Mouse (Mus musculus) neural tube, embryonic 12.5 days (tissue): ENCODE results near the gene Usp25. TPM values are rescaled to one million over a fixed set of nuclear protein-coding genes. Genes with fewer than 3 reads are reported as not detected.

ENCODE experiments used
- ATAC-seq: fragments of 200-750 bp; cut with Nextera tagmentation; 2 replicates; pipeline ENCODE4 v1.8.0; 2017; ENCODE audit warnings: low read depth, mild to moderate bottlenecking, moderate TSS enrichment, moderate library complexity; ENCODE audit not compliant: low FRiP score
- H3K27ac ChIP-seq: fragments of 300-500 bp; sonication (generic); 2 replicates; pipeline ENCODE4 v1.5.1; 2016
- H3K27me3 ChIP-seq: fragments of 300-500 bp; sonication (generic); replicated peaks from 2 replicates; pipeline ENCODE4 v1.6.1; 2016; ENCODE audit warnings: mild to moderate bottlenecking
- H3K36me3 ChIP-seq: fragments of 300-500 bp; sonication (generic); 2 replicates; pipeline ENCODE4 v1.6.1; 2016; ENCODE audit warnings: mild to moderate bottlenecking
- H3K4me1 ChIP-seq: fragments of 300-500 bp; sonication (generic); 2 replicates; pipeline ENCODE4 v1.6.1; 2016
- H3K4me2 ChIP-seq: fragments of 300-500 bp; sonication (generic); replicated peaks from 2 replicates; pipeline ENCODE4 v1.6.1; 2016; ENCODE audit warnings: mild to moderate bottlenecking
- H3K4me3 ChIP-seq: fragments of 300-500 bp; sonication (generic); 2 replicates; pipeline ENCODE4 v1.5.1; 2016
- H3K9ac ChIP-seq: fragments of 300-500 bp; sonication (generic); 2 replicates; pipeline ENCODE4 v1.6.1; 2016; ENCODE audit warnings: mild to moderate bottlenecking
- H3K9me3 ChIP-seq: fragments of 300-500 bp; sonication (generic); 2 replicates; pipeline ENCODE4 v1.6.1; 2016; ENCODE audit warnings: mild to moderate bottlenecking
- WGBS: fragments of 180-500 bp; shearing (Covaris S2); methylation state at CpG from one replicate; pipeline ENCODE4 v1.1.7; 2016; 5-methylcytosine and 5-hydroxymethylcytosine counted together
- polyA plus RNA-seq: library from polyadenylated mRNA; unstranded; fragments of >200 nt; fragmentation: Nextera tagmentation; extraction: Ambion mirVana; gene quantifications from 2 replicates; pipeline ENCODE4 v1.2.1, GENCODE M21; 2016

The Usp25 gene
- polyA plus RNA-seq, 1 experiment from 2014 or later = 25.6 TPM

- Histone ChIP-seq H3K4me2 (no peak overlapping the region), H3K4me3 (no peak overlapping the region), H3K27ac (no peak overlapping the region), H3K9me3 (no peaks in the 10 kb centered on the region), H3K4me1 (no peaks in the 10 kb centered on the region; the same call in 1 of the 2 replicates), H3K36me3 (0 out of 2 replicates have a peak, but pooled peaks cover 3% of the 10 kb centered on the region), H3K27me3 (no peaks in the 10 kb centered on the region), H3K9ac (no peak overlapping the region)
- no peak for ATAC-seq
- WGBS = 78% methylated on average over 8 of the region's 8 CpGs
These were observed 42.1 kb downstream of the Usp25 start for GRCm38 (mm10) chr16:77055519-77056159.

- Histone ChIP-seq H3K27me3 (no peaks in the 10 kb centered on the region), H3K36me3 (0 out of 2 replicates have a peak, but pooled peaks cover 3% of the 10 kb centered on the region), H3K9me3 (no peaks in the 10 kb centered on the region), H3K4me1 (no peaks in the 10 kb centered on the region; the same call in 1 of the 2 replicates), H3K4me2 (no peak overlapping the region), H3K27ac (no peak overlapping the region), H3K4me3 (no peak overlapping the region), H3K9ac (no peak overlapping the region)
- no peak for ATAC-seq
- WGBS = 57% methylated on average over 8 of the region's 8 CpGs
These were observed 42.6 kb downstream of the Usp25 start for GRCm38 (mm10) chr16:77056160-77056520.

GRCm38 (mm10) chr16:77058567-77058966 is 45.1 kb downstream of the Usp25 start:
- Histone ChIP-seq H3K9ac (no peak overlapping the region), H3K9me3 (no peaks in the 10 kb centered on the region), H3K4me2 (no peak overlapping the region), H3K4me1 (no peaks in the 10 kb centered on the region; the same call in 1 of the 2 replicates), H3K36me3 (peaks cover 9% of the 10 kb centered on the region), H3K4me3 (no peak overlapping the region), H3K27me3 (no peaks in the 10 kb centered on the region), H3K27ac (no peak overlapping the region)
- ATAC-seq = peak; percentile 85
- 69% methylated on average over 6 of the region's 6 CpGs for WGBS

DNA sequence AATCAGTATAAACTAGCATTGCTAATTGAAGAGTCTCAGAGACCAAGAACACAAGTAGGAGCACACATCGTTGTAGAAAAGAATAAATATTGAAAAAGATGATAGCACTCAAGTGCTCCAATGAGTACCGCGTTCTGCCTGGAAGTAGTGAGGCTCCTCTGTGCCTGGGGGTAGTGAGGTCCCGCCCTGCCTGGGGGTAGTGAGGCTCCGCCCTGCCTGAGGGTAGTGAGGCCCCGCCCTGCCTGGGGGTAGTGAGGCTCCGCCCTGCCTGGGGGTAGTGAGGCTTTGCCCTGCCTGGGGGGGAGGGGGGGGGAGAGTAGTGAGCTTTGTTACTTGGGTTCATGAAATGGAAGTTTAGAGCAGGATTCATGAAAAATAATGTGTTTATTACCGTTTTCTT is 46.7 kb downstream of the Usp25 start:
- H3K4me1 ChIP-seq = no peaks in the 10 kb centered on the region; the same call in 1 of the 2 replicates
- no peak overlapping the region for H3K4me3 ChIP-seq
- no peak overlapping the region for H3K9ac ChIP-seq
- H3K36me3 ChIP-seq = peaks cover 10% of the 10 kb centered on the region
- H3K27ac ChIP-seq = no peak overlapping the region
- no peaks in the 10 kb centered on the region for H3K27me3 ChIP-seq
- ATAC-seq = no peak
- no peak overlapping the region for H3K4me2 ChIP-seq
- no peaks in the 10 kb centered on the region for H3K9me3 ChIP-seq
- 91% methylated on average over 8 of the region's 8 CpGs for WGBS

DNA sequence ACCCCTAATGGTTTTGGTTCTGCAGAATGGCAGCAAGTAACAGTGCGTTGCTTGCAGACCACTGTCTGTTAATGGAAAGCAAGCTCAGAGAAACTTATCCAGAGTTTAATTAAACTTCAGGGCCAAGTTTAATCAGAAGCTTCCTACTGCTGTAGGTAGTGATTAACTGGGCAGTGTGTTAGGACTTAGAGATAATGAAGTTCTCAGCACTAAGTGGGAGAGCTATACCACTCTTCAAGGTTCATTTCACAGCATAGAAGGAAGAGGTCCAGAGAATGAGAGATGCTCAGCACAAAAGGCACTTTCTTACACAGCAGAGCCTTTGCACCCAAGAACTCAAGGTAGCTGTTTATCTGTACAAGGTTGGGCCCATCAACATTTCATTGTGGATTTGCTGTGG is 50.4 kb downstream of the Usp25 start:
- 95% methylated on average over 1 of the region's 1 CpGs for WGBS

DNA sequence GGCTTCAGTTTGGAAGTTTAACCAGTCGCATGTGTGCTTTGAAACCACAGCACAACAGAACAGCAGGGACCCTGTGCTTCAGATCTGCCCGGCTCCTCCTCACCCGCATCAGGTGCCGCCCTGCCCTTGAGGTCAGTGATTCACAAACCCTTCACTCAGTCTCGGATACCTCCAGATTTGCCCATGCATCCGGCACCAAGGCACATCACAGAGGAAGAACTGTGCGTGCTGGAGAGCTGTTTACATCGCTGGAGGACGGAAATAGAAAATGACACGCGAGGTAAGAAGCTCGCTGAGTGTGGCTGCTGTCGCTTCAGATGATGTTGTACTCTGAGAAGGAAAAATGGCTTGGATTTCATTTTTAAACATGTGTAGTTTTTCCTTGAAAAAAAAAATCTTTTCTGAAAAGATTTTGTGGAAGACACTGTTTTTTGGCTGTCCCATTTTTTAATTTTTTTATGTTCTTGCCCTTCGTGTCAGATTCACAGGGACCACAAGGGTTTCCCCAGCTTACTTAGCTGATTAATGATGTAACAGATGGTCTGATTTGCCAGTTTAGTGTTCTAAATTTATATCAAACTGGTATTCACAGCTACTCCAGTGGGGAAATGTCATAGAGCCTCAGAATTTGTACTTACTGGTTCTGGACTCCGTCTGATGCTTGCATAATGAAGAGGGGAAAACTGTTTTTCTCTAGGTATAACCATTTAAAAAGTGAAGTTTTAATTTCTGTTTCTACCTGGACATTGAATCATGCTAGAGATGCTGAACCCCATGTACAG is 63.6 kb downstream of the Usp25 start:
- no peak overlapping the region for H3K4me2 ChIP-seq
- no peak overlapping the region for H3K4me3 ChIP-seq
- H3K36me3 ChIP-seq = peaks cover 27% of the 10 kb centered on the region
- ATAC-seq = no peak
- H3K9me3 ChIP-seq = no peaks in the 10 kb centered on the region
- WGBS = 75% methylated on average over 15 of the region's 15 CpGs
- H3K4me1 ChIP-seq = no peaks in the 10 kb centered on the region
- H3K27me3 ChIP-seq = no peaks in the 10 kb centered on the region
- no peak overlapping the region for H3K27ac ChIP-seq
- H3K9ac ChIP-seq = no peak overlapping the region

More for the DNA sequence above, 50.4 kb downstream of the Usp25 start:
- Histone ChIP-seq H3K9ac (no peak overlapping the region), H3K4me1 (no peaks in the 10 kb centered on the region), H3K9me3 (no peaks in the 10 kb centered on the region), H3K4me2 (no peak overlapping the region), H3K27me3 (no peaks in the 10 kb centered on the region), H3K36me3 (peaks cover 15% of the 10 kb centered on the region), H3K27ac (no peak overlapping the region), H3K4me3 (no peak overlapping the region)
- ATAC-seq = no peak

GRCm38 (mm10) chr16:77077736-77078005 is 64.2 kb downstream of the Usp25 start:
- Histone ChIP-seq H3K4me2 (no peak overlapping the region), H3K27me3 (no peaks in the 10 kb centered on the region), H3K36me3 (peaks cover 27% of the 10 kb centered on the region), H3K9me3 (no peaks in the 10 kb centered on the region), H3K4me1 (no peaks in the 10 kb centered on the region), H3K27ac (no peak overlapping the region), H3K9ac (no peak overlapping the region), H3K4me3 (no peak overlapping the region)
- WGBS = 94% methylated on average over 2 of the region's 2 CpGs
- ATAC-seq = no peak

DNA sequence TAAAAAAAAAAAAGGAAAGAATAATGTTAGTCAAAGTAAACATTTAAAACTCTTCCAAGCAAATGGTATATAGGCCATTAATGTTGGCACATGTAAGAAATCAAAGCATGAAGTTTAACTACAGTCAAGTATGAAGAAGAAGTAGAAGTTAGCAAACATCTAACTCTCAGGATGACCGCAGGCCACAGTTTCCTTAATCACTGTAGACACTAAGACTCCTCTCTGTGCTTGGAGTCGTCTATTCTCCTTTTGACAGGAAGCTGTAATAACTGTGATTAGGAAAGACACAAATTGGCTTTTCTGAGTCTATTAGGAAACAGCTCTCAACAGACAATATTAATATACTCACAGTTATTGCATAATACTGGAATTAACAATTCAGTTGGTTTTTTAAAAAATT is 70.6 kb downstream of the Usp25 start:
- Histone ChIP-seq H3K27ac (no peak overlapping the region), H3K4me2 (no peak overlapping the region), H3K36me3 (peaks cover 26% of the 10 kb centered on the region), H3K4me1 (no peaks in the 10 kb centered on the region), H3K9ac (no peak overlapping the region), H3K9me3 (no peaks in the 10 kb centered on the region), H3K4me3 (no peak overlapping the region), H3K27me3 (no peaks in the 10 kb centered on the region)
- 85% methylated on average over 2 of the region's 2 CpGs for WGBS
- no peak for ATAC-seq

GRCm38 (mm10) chr16:77089806-77090205 is 76.3 kb downstream of the Usp25 start:
- peaks cover 17% of the 10 kb centered on the region for H3K36me3 ChIP-seq

GRCm38 (mm10) chr16:77093526-77093925 is 80.0 kb downstream of the Usp25 start:
- no peak for ATAC-seq
- Histone ChIP-seq H3K4me2 (no peak overlapping the region), H3K27me3 (no peaks in the 10 kb centered on the region), H3K36me3 (peaks cover 9% of the 10 kb centered on the region; the same call in 1 of the 2 replicates), H3K4me1 (no peaks in the 10 kb centered on the region), H3K9ac (no peak overlapping the region), H3K4me3 (no peak overlapping the region), H3K9me3 (no peaks in the 10 kb centered on the region), H3K27ac (no peak overlapping the region)
- WGBS = 91% methylated on average over 9 of the region's 9 CpGs

More at GRCm38 (mm10) chr16:77089806-77090205, 76.3 kb downstream of the Usp25 start:
- Histone ChIP-seq H3K4me1 (no peaks in the 10 kb centered on the region), H3K4me3 (no peak overlapping the region), H3K9me3 (no peaks in the 10 kb centered on the region), H3K27ac (no peak overlapping the region), H3K27me3 (no peaks in the 10 kb centered on the region), H3K4me2 (no peak overlapping the region), H3K9ac (no peak overlapping the region)
- no peak for ATAC-seq
- 97% methylated on average over 3 of the region's 3 CpGs for WGBS

DNA sequence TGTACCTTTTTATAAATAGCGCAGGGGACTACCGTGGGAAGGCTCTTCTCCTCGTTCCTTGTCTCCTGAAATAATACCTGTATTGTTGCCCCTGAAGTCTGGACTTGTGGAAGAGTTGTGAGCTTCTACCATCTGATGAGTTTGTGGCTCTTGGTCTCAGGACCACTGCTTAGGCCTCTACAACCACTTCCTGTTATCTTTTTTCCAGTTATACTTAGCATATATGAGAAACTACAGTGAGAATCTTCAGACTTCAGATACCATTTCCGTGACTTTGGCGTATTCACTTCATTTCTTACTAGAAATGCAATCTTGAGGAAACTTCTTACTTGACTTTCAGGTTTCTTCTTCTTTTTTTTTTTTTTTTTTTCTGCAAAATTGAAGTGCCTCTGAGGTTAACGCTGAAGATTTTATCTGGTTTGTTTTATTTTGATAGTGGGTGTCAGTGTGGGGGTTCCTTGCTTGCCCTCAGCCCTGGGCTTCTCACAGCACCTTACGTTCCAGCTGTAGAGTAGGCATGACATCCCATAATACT is 81.6 kb downstream of the Usp25 start:
- H3K4me2 ChIP-seq = no peak overlapping the region
- ATAC-seq = no peak
- H3K4me1 ChIP-seq = peaks cover 6% of the 10 kb centered on the region
- H3K9me3 ChIP-seq = no peaks in the 10 kb centered on the region
- no peak overlapping the region for H3K4me3 ChIP-seq
- H3K27ac ChIP-seq = no peak overlapping the region
- WGBS = 93% methylated on average over 7 of the region's 7 CpGs
- H3K9ac ChIP-seq = no peak overlapping the region
- peaks cover 9% of the 10 kb centered on the region; the same call in 1 of the 2 replicates for H3K36me3 ChIP-seq
- no peaks in the 10 kb centered on the region for H3K27me3 ChIP-seq

DNA sequence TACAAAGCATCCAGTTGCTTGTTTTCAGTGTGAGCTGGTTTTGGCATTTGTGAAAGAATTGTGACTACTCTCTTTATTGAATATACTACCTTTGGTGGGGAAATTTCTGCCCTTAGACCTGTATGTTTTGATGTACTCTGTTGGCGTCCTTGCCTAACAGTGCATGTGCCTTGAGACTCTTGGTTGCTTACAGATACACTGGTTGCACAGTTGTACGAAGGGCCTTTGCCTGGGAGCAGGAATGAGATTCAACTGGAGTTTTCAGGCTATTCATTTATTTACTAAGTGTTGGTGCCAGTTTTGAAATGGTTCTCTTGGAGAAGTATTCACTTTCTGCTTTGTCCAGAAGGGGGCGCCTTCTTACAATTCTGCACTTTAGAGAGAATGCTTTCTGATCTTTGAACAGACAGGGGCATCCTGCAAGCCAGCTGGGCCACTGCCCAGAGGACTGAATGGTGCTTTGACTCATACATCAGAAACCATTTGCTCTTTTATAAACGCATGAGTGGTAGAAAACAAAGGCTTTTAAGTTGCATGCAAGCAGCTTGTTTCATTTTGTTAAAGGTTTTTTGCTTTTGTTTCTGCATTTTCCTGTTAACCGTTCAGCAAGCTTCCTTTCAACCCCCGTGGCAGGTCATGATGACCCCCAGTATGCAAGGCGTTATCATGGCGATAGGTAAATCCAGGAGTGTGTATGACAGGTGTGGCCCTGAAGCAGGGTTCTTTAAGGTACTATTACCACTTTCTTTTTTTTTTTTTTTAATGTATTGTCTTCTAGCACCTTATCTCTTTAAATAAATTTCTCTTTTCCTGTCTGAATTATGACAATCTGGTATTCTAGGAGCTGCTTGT is 85.7 kb downstream of the Usp25 start:
- Histone ChIP-seq H3K4me3 (no peak overlapping the region), H3K9me3 (no peaks in the 10 kb centered on the region), H3K27ac (no peak overlapping the region), H3K4me2 (no peak overlapping the region; the same call in 1 of the 2 replicates), H3K4me1 (peaks cover 6% of the 10 kb centered on the region), H3K27me3 (no peaks in the 10 kb centered on the region), H3K9ac (no peak overlapping the region), H3K36me3 (0 out of 2 replicates have a peak, but pooled peaks cover 2% of the 10 kb centered on the region)
- peak; percentile 89 for ATAC-seq
- WGBS = 52% methylated on average over 8 of the region's 8 CpGs
